Mouse (Mus musculus) thymus, adult 2 months (tissue): ENCODE data around the gene Racgap1.

Source experiments
- CTCF ChIP-seq: fragments of 200-500 bp; IDR thresholded peaks from 2 replicates; pipeline ENCODE4 v1.5.1; 2012; ENCODE audit warnings: mild to moderate bottlenecking, control low read depth, low read length, moderate library complexity, borderline replicate concordance; ENCODE audit not compliant: control insufficient read depth, poor library complexity, insufficient read depth; ENCODE audit errors: extremely low read depth
- POLR2A ChIP-seq: fragments of 200-500 bp; IDR thresholded peaks from 2 replicates; pipeline ENCODE4 v1.6.1; 2012; ENCODE audit warnings: mild to moderate bottlenecking, low read length, control low read depth, moderate library complexity; ENCODE audit not compliant: control insufficient read depth, poor library complexity, insufficient read depth; ENCODE audit errors: extremely low read depth

DNA sequence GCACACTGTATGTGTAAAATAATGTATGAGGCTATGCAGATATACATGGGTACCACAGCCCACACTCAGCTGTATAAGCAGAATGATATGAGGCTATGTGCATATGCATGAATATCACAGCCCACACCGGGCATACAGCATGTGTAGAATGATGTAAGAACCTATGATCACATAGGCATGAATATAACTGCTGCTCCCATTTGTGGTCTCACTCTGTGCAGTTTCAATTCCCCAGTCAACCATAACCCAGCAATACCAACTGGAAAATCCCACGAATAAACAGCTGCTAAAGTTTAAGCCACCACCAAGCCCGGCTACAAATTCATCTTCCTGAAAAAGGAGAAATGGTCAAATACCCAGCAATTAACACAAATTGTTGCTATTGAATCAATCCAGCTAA is 32.9 kb downstream of the Racgap1 start:
- no peak for TF ChIP-seq POLR2A
- TF ChIP-seq CTCF: no peak
